Comparison of ENCODE assay signal across 10 mouse cellular contexts in genomic region chr2:70388645-70389044, GRCm38 (mm10).
DNase-seq lines count a peak whose midpoint lies in the region; ATAC-seq lines count a peak whose summit lies in the region.
"Had no signal": no experiment of that assay in that cellular context is flagged by ENCODE, and none has a peak within 500 bp of the region (broad histone marks: within the 10 kb centered on the region; RNA-seq: fewer than 3 reads in every experiment).

No protein-coding gene starts in this region.

- H3K9me3 ChIP-seq in intestine, embryonic 16.5 days (ENCODE audit: control insufficient read depth, low read length) = no peaks in the 10 kb centered on the region
- no peaks in the 10 kb centered on the region for H3K9me3 ChIP-seq in intestine, embryonic 15.5 days
- H3K9me3 ChIP-seq in embryonic facial prominence, embryonic 14.5 days (ENCODE audit: control insufficient read depth, low read length) = no peaks in the 10 kb centered on the region
- no peaks in the 10 kb centered on the region for H3K9me3 ChIP-seq in midbrain, embryonic 11.5 days (ENCODE audit: control insufficient read depth, low read length)

- H3K4me3 ChIP-seq in intestine, embryonic 16.5 days (ENCODE audit: low read length) = no peak overlapping the region
- no peak overlapping the region for H3K4me3 ChIP-seq in intestine, embryonic 15.5 days (replicated peaks)
- H3K4me3 ChIP-seq in embryonic facial prominence, embryonic 14.5 days (ENCODE audit: low read depth, low read length) = no peak overlapping the region
- H3K4me3 ChIP-seq in midbrain, embryonic 11.5 days (ENCODE audit: low read depth, low read length) = no peak overlapping the region

- ATAC-seq in intestine, embryonic 16.5 days = no peak
- ATAC-seq in intestine, embryonic 15.5 days = no peak
- no peak for ATAC-seq in embryonic facial prominence, embryonic 14.5 days (ENCODE audit: low read depth)
- ATAC-seq in midbrain, embryonic 11.5 days (ENCODE audit: low FRiP score) = no peak
- ATAC-seq in megakaryocyte, adult 5-6 weeks (ENCODE audit: poor library complexity, severe bottlenecking) = no peak
- ATAC-seq: liver, postnatal 0 days had no signal

- peak; percentile 3 for DNase-seq in gastrocnemius, adult 18-20 months (ENCODE audit: low spot score)
- no peak for DNase-seq in gastrocnemius, adult 8-10 months (ENCODE audit: low spot score in 2 of 2)
- DNase-seq in embryonic facial prominence, embryonic 14.5 days (ENCODE audit: low spot score) = no peak
- DNase-seq in midbrain, embryonic 11.5 days (ENCODE audit: low spot score, missing footprints) = peak; percentile 84
- no peak for DNase-seq in spleen, postnatal 4 days (ENCODE audit: low spot score in 2 of 2)
- DNase-seq: liver, postnatal 0 days had no signal

- 30% methylated on average over 6 of the region's 6 CpGs for WGBS in intestine, embryonic 16.5 days
- WGBS in intestine, embryonic 15.5 days = 29% methylated on average over 6 of the region's 6 CpGs
- 24% methylated on average over 6 of the region's 6 CpGs for WGBS in embryonic facial prominence, embryonic 14.5 days
- WGBS in midbrain, embryonic 11.5 days = 47% methylated on average over 6 of the region's 6 CpGs

- H3K9ac ChIP-seq in intestine, embryonic 16.5 days (ENCODE audit: low read depth, low read length) = no peak overlapping the region
- no peak overlapping the region for H3K9ac ChIP-seq in intestine, embryonic 15.5 days
- H3K9ac ChIP-seq in embryonic facial prominence, embryonic 14.5 days (ENCODE audit: low read depth, low read length) = no peak overlapping the region
- no peak overlapping the region for H3K9ac ChIP-seq in midbrain, embryonic 11.5 days (ENCODE audit: low read length)
- H3K9ac ChIP-seq: liver, postnatal 0 days had no signal

- H3K4me2 ChIP-seq in intestine, embryonic 16.5 days (ENCODE audit: low read depth, low read length) = 0 out of 2 replicates have a peak overlapping the region, but pooled peaks have one; percentile 4
- H3K4me2 ChIP-seq in intestine, embryonic 15.5 days (replicated peaks) = no peak overlapping the region
- H3K4me2 ChIP-seq in embryonic facial prominence, embryonic 14.5 days (ENCODE audit: low read depth, low read length) = peak overlapping the region; percentile 10; the same call in 1 of the 2 replicates
- no peak overlapping the region for H3K4me2 ChIP-seq in midbrain, embryonic 11.5 days

- peaks cover 10% of the 10 kb centered on the region for H3K4me1 ChIP-seq in intestine, embryonic 16.5 days (ENCODE audit: control insufficient read depth, insufficient read depth, low read length)
- H3K4me1 ChIP-seq in intestine, embryonic 15.5 days (replicated peaks) = peaks cover 7% of the 10 kb centered on the region
- peaks cover 6% of the 10 kb centered on the region for H3K4me1 ChIP-seq in embryonic facial prominence, embryonic 14.5 days (ENCODE audit: control insufficient read depth, insufficient read depth, low read length)
- 0 out of 2 replicates have a peak, but pooled peaks cover 5% of the 10 kb centered on the region for H3K4me1 ChIP-seq in midbrain, embryonic 11.5 days (ENCODE audit: control insufficient read depth, insufficient read depth, low read length)

- H3K27me3 ChIP-seq in intestine, embryonic 16.5 days (replicated peaks; ENCODE audit: control insufficient read depth, insufficient read depth, low read length) = no peaks in the 10 kb centered on the region; the same call in 1 of the 2 replicates
- no peaks in the 10 kb centered on the region for H3K27me3 ChIP-seq in intestine, embryonic 15.5 days (replicated peaks)
- no peaks in the 10 kb centered on the region for H3K27me3 ChIP-seq in embryonic facial prominence, embryonic 14.5 days (replicated peaks; ENCODE audit: control insufficient read depth, insufficient read depth, low read length)
- no peaks in the 10 kb centered on the region; the same call in 1 of the 2 replicates for H3K27me3 ChIP-seq in midbrain, embryonic 11.5 days (ENCODE audit: control insufficient read depth, insufficient read depth, low read length)

- H3K27ac ChIP-seq in intestine, embryonic 16.5 days (ENCODE audit: low read length) = no peak overlapping the region
- no peak overlapping the region for H3K27ac ChIP-seq in intestine, embryonic 15.5 days
- H3K27ac ChIP-seq in embryonic facial prominence, embryonic 14.5 days (replicated peaks; ENCODE audit: low read depth, low read length) = 0 out of 2 replicates have a peak overlapping the region, but pooled peaks have one; percentile 0
- H3K27ac ChIP-seq in midbrain, embryonic 11.5 days (ENCODE audit: low read depth, low read length) = no peak overlapping the region
- H3K27ac ChIP-seq: stomach, postnatal 0 days had no signal

- no peaks in the 10 kb centered on the region for H3K36me3 ChIP-seq in intestine, embryonic 16.5 days (ENCODE audit: control insufficient read depth, insufficient read depth, low read length)
- no peaks in the 10 kb centered on the region for H3K36me3 ChIP-seq in intestine, embryonic 15.5 days
- H3K36me3 ChIP-seq in embryonic facial prominence, embryonic 14.5 days (ENCODE audit: control insufficient read depth, insufficient read depth, low read length) = no peaks in the 10 kb centered on the region
- no peaks in the 10 kb centered on the region for H3K36me3 ChIP-seq in midbrain, embryonic 11.5 days (ENCODE audit: control insufficient read depth, insufficient read depth, low read length)

Comparison
In these comparisons a context has a peak if more than half of its experiments do, and no peak if none do; other contexts are left out.
1. DNase-seq: peak in gastrocnemius, adult 18-20 months (single experiment) and midbrain, embryonic 11.5 days (single experiment); none in gastrocnemius, adult 8-10 months (0 of 2), embryonic facial prominence, embryonic 14.5 days (single experiment) and spleen, postnatal 4 days (0 of 2).
2. H3K4me2 ChIP-seq: peak in intestine, embryonic 16.5 days (single experiment) and embryonic facial prominence, embryonic 14.5 days (single experiment); none in intestine, embryonic 15.5 days (single experiment) and midbrain, embryonic 11.5 days (single experiment).